Mouse (Mus musculus) liver, postnatal 0 days (tissue): ENCODE results near the gene Ascc2. TPM values are rescaled to one million over a fixed set of nuclear protein-coding genes. Genes with fewer than 3 reads are reported as not detected.

Experiments
- ATAC-seq: fragments of 200-750 bp; cut with Nextera tagmentation; 2 replicates; pipeline ENCODE4 v1.8.0; 2017; ENCODE audit warnings: mild to moderate bottlenecking, moderate library complexity
- DNase-seq: peaks from one replicate; pipeline ENCODE4 v3.0.0-alpha.2; 2016
- H3K27ac ChIP-seq: fragments of 300-500 bp; sonication (generic); 2 replicates; pipeline ENCODE4 v1.5.1; 2014; ENCODE audit warnings: antibody characterized with exemption, moderate library complexity, mild to moderate bottlenecking, low read depth
- H3K27me3 ChIP-seq: fragments of 300-500 bp; sonication (generic); 2 replicates; pipeline ENCODE4 v1.6.1; 2014; ENCODE audit warnings: low read length, control low read depth, mixed read lengths; ENCODE audit not compliant: insufficient read depth
- H3K36me3 ChIP-seq: fragments of 300-500 bp; sonication (generic); replicated peaks from 2 replicates; pipeline ENCODE4 v1.6.1; 2014; ENCODE audit warnings: mild to moderate bottlenecking, control low read depth, low read length, moderate library complexity, mixed read lengths; ENCODE audit not compliant: insufficient read depth
- H3K4me1 ChIP-seq: fragments of 300-500 bp; sonication (generic); 2 replicates; pipeline ENCODE4 v1.6.1; 2014; ENCODE audit warnings: antibody characterized with exemption, mild to moderate bottlenecking, control low read depth; ENCODE audit not compliant: insufficient read depth
- H3K4me2 ChIP-seq: fragments of 300-500 bp; sonication (generic); 2 replicates; pipeline ENCODE4 v1.6.1; 2014; ENCODE audit warnings: low read depth, mild to moderate bottlenecking, low read length, moderate library complexity, mixed read lengths
- H3K4me3 ChIP-seq: fragments of 300-500 bp; sonication (generic); 2 replicates; pipeline ENCODE4 v1.5.1; 2014; ENCODE audit warnings: low read depth, low read length
- H3K9ac ChIP-seq: fragments of 300-500 bp; sonication (generic); replicated peaks from 2 replicates; pipeline ENCODE4 v1.6.1; 2014; ENCODE audit warnings: mild to moderate bottlenecking, moderate library complexity
- H3K9me3 ChIP-seq: fragments of 300-500 bp; sonication (generic); 2 replicates; pipeline ENCODE4 v1.6.1; 2016; ENCODE audit warnings: mild to moderate bottlenecking, control low read depth, low read length, mixed read lengths
- CTCF ChIP-seq: sonication (generic); IDR thresholded peaks from 2 replicates; pipeline ENCODE4 v1.5.1; 2016; ENCODE audit warnings: antibody characterized with exemption, low read depth
- EP300 ChIP-seq: IDR thresholded peaks from 2 replicates; pipeline ENCODE4 v1.6.1; 2016; ENCODE audit warnings: antibody characterized with exemption, low read depth, mild to moderate bottlenecking
- WGBS: fragments of 180-500 bp; shearing (Covaris S2); extraction: QIAGEN DNeasy Blood & Tissue Kit; methylation state at CpG from one replicate; pipeline ENCODE4 v1.1.7; 2014; ENCODE audit not compliant: insufficient replicate concordance; 5-methylcytosine and 5-hydroxymethylcytosine counted together
- polyA plus RNA-seq: library from polyadenylated mRNA; unstranded; fragments of >200 nt; fragmentation: Nextera tagmentation; extraction: Ambion mirVana; gene quantifications from 2 replicates; pipeline ENCODE4 v1.2.1, GENCODE M21; 2015

The Ascc2 gene
- polyA plus RNA-seq, 1 experiment from 2014 or later, result 9.7 TPM

DNA sequence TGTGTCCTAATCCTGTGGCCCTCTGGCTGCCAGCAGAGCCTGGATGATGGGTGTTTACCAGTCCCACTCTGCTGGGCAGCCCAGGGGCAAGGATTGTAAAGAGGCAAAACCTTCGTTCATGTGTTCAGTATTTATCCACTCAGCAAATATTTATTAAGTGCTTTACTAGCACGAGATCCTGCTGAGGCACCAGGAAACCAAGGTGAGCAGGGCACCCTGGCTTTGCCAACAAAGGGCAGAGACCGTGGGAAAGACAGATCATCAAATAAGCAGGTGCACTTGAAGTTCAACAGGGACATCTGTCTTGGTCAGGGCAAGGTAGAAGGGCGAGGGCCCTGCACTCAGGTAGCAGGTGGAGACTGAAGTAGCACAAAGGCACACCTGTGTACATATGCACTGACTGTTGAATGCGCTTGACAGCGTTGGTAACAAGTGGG is 37.6 kb downstream of the Ascc2 start:
- Histone ChIP-seq H3K36me3 (peaks cover 40% of the 10 kb centered on the region), H3K4me1 (peaks cover 11% of the 10 kb centered on the region), H3K4me3 (no peak overlapping the region), H3K27me3 (no peaks in the 10 kb centered on the region), H3K9ac (no peak overlapping the region), H3K9me3 (no peaks in the 10 kb centered on the region), H3K4me2 (no peak overlapping the region), H3K27ac (0 out of 2 replicates have a peak overlapping the region, but pooled peaks have one; percentile 16)
- TF ChIP-seq CTCF (no peak), EP300 (no peak)
- 77% methylated on average over 6 of the region's 6 CpGs for WGBS
- ATAC-seq, result no peak
- no peak for DNase-seq

- Histone ChIP-seq H3K4me2 (no peak overlapping the region), H3K9me3 (no peaks in the 10 kb centered on the region), H3K9ac (no peak overlapping the region), H3K4me3 (no peak overlapping the region), H3K27ac (no peak overlapping the region), H3K4me1 (peaks cover 11% of the 10 kb centered on the region), H3K36me3 (peaks cover 44% of the 10 kb centered on the region), H3K27me3 (no peaks in the 10 kb centered on the region)
- 88% methylated on average over 6 of the region's 6 CpGs for WGBS
- ATAC-seq (no peak), DNase-seq (no peak)
- TF ChIP-seq CTCF, result no peak
- TF ChIP-seq EP300, result no peak
Measured at GRCm38 (mm10) chr11:4675693-4676092, 38.1 kb downstream of the Ascc2 start.

GRCm38 (mm10) chr11:4677250-4677872 is 39.8 kb downstream of the Ascc2 start:
- ATAC-seq (peak; percentile 99), DNase-seq (peak; percentile 77)
- Histone ChIP-seq H3K27ac (peak overlapping the region; percentile 72), H3K4me2 (peak overlapping the region; percentile 4; the same call in 1 of the 2 replicates), H3K4me3 (no peak overlapping the region), H3K9ac (no peak overlapping the region), H3K27me3 (no peaks in the 10 kb centered on the region), H3K4me1 (peaks cover 11% of the 10 kb centered on the region), H3K9me3 (no peaks in the 10 kb centered on the region), H3K36me3 (peaks cover 51% of the 10 kb centered on the region)
- 0 out of 2 replicates have a peak, but pooled peaks have one; percentile 59 for TF ChIP-seq EP300
- TF ChIP-seq CTCF, result no peak
- WGBS, result 57% methylated on average over 7 of the region's 7 CpGs

DNA sequence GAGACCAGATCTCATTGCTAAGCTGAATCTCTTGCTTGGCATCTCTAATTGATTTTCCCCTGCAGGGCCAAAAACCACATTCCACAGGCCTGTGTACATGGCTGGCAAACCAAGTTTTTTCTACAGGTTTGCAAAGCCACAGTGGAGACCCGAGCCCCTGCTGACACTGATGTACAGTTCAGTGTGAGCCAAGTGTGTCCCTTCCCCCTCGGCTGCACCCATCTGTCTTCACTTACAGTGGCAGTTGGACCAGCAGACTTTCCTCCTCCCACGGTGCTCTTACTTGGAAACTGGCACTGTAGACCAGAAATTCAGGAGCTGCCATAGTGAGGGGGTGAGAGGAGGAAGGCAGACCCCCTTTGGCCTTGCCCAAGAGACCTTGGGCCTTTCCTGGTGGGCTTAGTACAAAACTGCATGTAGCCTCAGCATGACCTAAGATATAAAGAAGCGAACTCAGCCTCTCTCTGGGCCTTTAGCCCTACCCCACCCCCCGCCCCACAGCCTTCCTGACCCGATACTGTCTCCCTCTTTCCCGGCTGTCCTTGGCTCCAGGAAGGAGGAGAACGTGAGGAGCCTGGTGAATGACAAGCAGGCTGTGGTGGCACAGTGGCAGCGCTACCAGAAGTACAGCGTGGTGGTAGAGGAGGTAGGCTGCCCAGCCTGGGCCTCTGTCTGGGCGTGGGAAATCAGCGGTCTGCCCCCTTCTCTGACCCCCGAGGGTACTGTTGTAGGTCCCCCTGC is 41.3 kb downstream of the Ascc2 start:
- Histone ChIP-seq H3K36me3 (peaks cover 47% of the 10 kb centered on the region), H3K9me3 (no peaks in the 10 kb centered on the region), H3K4me3 (no peak overlapping the region), H3K9ac (no peak overlapping the region), H3K27ac (no peak overlapping the region), H3K4me2 (no peak overlapping the region), H3K4me1 (peaks cover 11% of the 10 kb centered on the region), H3K27me3 (no peaks in the 10 kb centered on the region)
- TF ChIP-seq EP300, result no peak
- no peak for TF ChIP-seq CTCF
- no peak for ATAC-seq
- no peak for DNase-seq
- 89% methylated on average over 13 of the region's 13 CpGs for WGBS

DNA sequence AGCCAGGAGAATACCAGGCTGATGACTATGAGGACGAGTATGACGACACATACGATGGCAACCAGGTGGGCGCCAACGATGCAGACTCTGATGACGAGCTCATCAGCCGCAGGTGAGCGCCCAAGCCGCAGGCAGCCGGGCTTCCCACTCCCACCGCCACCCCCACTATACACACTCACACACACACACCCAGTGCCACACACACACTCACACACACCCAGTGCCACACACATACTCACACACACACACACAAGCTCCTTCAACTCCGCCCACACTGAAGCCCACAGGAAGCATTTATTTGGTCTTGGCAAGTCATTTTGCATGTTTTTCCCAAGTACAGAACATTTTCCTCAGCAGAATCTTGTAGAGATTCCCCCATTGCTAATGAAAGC is 41.9 kb downstream of the Ascc2 start:
- H3K9me3 ChIP-seq, result no peaks in the 10 kb centered on the region
- no peak overlapping the region for H3K4me2 ChIP-seq
- no peak overlapping the region for H3K27ac ChIP-seq
- no peak overlapping the region for H3K9ac ChIP-seq
- H3K27me3 ChIP-seq, result no peaks in the 10 kb centered on the region
- WGBS, result 94% methylated on average over 11 of the region's 12 CpGs
- DNase-seq (no peak), ATAC-seq (no peak)
- TF ChIP-seq CTCF (no peak), EP300 (no peak)
- no peak overlapping the region for H3K4me3 ChIP-seq
- H3K36me3 ChIP-seq, result peaks cover 43% of the 10 kb centered on the region
- H3K4me1 ChIP-seq, result peaks cover 11% of the 10 kb centered on the region

DNA sequence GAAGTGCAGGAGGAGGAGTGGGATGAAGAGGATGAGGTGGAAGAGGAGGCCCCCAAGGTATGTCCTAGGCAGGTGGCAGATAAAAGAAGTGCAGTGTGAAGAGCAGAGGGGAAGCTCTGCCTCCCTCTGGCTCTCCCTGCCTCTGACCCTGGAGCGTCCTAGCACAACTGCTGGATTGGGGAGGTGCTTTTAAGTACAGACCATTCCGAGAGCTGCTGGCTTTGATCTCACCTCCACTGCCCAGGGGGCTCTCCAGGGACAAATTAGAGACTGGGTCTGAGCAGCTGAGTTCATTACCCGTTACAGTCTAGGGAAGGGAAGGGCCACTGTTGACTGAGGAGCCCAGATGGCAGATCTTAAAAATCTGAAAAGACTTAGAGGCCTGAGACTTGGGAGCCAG is 42.6 kb downstream of the Ascc2 start:
- peaks cover 40% of the 10 kb centered on the region for H3K36me3 ChIP-seq

More for the DNA sequence above, 42.6 kb downstream of the Ascc2 start:
- no peak for ATAC-seq
- no peak overlapping the region for H3K4me2 ChIP-seq
- no peak for TF ChIP-seq EP300
- H3K27me3 ChIP-seq, result no peaks in the 10 kb centered on the region
- WGBS, result 84% methylated on average over 3 of the region's 3 CpGs
- no peak overlapping the region for H3K4me3 ChIP-seq
- no peaks in the 10 kb centered on the region for H3K9me3 ChIP-seq
- peaks cover 11% of the 10 kb centered on the region for H3K4me1 ChIP-seq
- H3K9ac ChIP-seq, result no peak overlapping the region
- no peak overlapping the region for H3K27ac ChIP-seq
- no peak for DNase-seq
